Mouse (Mus musculus): ENCODE data around the gene Trim38. TPM values are rescaled to one million over a fixed set of nuclear protein-coding genes. Genes with fewer than 3 reads are reported as not detected.

Gene Trim38
- polyA plus RNA-seq, 1 experiment from 2014 or later = not detected

- ATAC-seq = no peak
- H3K36me3 ChIP-seq = no peaks in the 10 kb centered on the region
- peak overlapping the region; percentile 90 for H3K4me2 ChIP-seq
- H3K27me3 ChIP-seq (replicated peaks) = no peaks in the 10 kb centered on the region
- peak overlapping the region; percentile 92 for H3K9ac ChIP-seq
- 12% methylated on average over 1 of the region's 1 CpGs for WGBS (ENCODE audit: insufficient replicate concordance)
- H3K27ac ChIP-seq = peak overlapping the region; percentile 99
- H3K4me3 ChIP-seq = peak overlapping the region; percentile 63
- H3K9me3 ChIP-seq (replicated peaks) = no peaks in the 10 kb centered on the region
- peaks cover 62% of the 10 kb centered on the region for H3K4me1 ChIP-seq
Measured at GRCm38 (mm10) chr13:23765172-23765513, 4.6 kb upstream of the Trim38 start.

DNA sequence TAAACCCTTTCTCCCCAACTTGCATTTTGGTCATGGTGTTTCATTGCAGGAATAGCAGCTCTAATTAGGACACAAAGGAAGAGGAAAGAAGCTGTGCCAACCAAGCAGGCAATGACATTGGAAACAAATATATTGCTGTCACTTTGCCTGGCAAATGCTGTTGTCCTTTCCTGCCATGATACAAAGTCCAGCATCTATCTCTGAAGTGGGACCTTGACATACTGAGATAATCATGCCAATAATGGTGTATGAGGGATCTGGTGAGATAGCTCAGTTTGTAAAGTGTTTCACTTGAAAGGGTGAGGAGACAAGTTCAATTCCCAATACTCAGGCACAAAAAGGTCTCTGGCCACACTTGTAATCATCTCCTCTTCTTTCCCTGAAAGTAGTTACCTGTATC lies 2.9 kb upstream of the Trim38 start:
- Histone ChIP-seq H3K4me1 (peaks cover 54% of the 10 kb centered on the region), H3K36me3 (no peaks in the 10 kb centered on the region), H3K9me3 (replicated peaks) (no peaks in the 10 kb centered on the region), H3K4me3 (no peak overlapping the region), H3K27me3 (replicated peaks) (no peaks in the 10 kb centered on the region), H3K27ac (peak overlapping the region; percentile 51; the same call in 1 of the 2 replicates), H3K9ac (0 out of 2 replicates have a peak overlapping the region, but pooled peaks have one; percentile 14), H3K4me2 (no peak overlapping the region)
- ATAC-seq = no peak

GRCm38 (mm10) chr13:23768834-23769397 lies 797 bp upstream of the Trim38 start:
- H3K36me3 ChIP-seq = no peaks in the 10 kb centered on the region
- no peak overlapping the region for H3K9ac ChIP-seq
- ATAC-seq = no peak
- H3K27me3 ChIP-seq (replicated peaks) = no peaks in the 10 kb centered on the region
- WGBS (ENCODE audit: insufficient replicate concordance) = 48% methylated on average over 5 of the region's 5 CpGs
- H3K4me2 ChIP-seq = no peak overlapping the region
- H3K4me1 ChIP-seq = peaks cover 60% of the 10 kb centered on the region
- no peak overlapping the region for H3K27ac ChIP-seq
- H3K9me3 ChIP-seq (replicated peaks) = no peaks in the 10 kb centered on the region
- no peak overlapping the region for H3K4me3 ChIP-seq

DNA sequence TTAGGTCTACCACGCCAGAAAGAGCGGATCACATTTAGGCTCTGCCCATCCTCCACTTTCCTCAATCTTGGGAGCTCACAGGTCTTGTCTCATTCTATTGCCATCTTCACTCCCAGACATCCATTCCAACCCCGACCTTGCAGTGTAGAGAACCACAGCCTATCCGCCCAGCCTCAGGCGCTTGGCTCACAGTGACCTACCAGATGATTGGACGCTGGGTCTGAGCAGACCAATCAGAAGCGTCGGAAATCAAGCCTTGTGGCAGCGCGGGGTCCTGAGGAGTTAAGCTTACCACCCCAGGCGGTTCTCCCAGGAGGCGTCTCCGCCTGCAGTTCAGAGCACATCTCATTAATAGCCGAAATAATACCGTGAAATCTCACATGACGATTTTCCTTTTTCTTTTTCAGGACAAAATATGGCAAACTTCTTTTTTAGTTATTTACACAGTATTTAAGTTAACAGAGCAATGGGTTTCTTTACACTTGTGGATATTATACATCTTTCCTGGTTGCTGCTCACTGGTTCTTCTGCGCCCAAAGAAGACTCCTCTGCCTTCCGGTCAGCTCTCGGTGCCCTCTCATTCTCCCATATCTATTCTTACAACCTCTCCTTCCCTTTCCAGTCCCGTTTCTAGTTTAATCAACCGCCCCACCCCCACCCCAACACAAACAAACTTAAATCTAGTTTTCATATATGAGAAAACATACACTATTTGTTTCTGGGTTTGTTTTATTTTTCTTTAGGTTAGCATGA lies 3.0 kb downstream of the Trim38 start:
- peak; percentile 99 for ATAC-seq
- Histone ChIP-seq H3K27me3 (replicated peaks) (no peaks in the 10 kb centered on the region), H3K4me2 (peak overlapping the region; percentile 70), H3K27ac (peak overlapping the region; percentile 62), H3K4me1 (peaks cover 46% of the 10 kb centered on the region), H3K4me3 (peak overlapping the region; percentile 40), H3K9ac (peak overlapping the region; percentile 63), H3K9me3 (replicated peaks) (no peaks in the 10 kb centered on the region), H3K36me3 (no peaks in the 10 kb centered on the region)
- WGBS (ENCODE audit: insufficient replicate concordance) = 14% methylated on average over 21 of the region's 21 CpGs

DNA sequence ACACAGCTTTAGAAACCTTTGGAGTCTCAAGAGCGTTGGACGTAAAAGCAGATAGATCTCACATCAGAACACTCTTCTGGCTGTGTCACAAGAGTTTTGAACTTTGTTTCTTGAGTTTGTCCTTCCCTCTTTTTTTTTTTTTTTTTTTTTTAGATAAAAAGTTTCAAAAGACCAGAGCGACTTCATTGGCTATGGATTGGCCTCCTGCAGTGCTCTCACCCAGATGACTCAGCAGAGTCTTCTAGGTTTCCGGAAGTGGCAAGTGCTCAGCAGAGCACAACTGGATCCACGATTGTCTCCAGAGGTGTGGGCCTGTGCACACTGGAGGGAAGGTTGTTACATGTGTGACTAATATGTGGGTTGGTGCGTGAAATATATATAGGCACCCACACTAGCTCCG lies 8.6 kb downstream of the Trim38 start:
- no peak for ATAC-seq
- H3K4me3 ChIP-seq = no peak overlapping the region
- H3K9me3 ChIP-seq (replicated peaks) = no peaks in the 10 kb centered on the region
- no peak overlapping the region for H3K4me2 ChIP-seq
- 74% methylated on average over 7 of the region's 7 CpGs for WGBS (ENCODE audit: insufficient replicate concordance)
- H3K4me1 ChIP-seq = peaks cover 31% of the 10 kb centered on the region
- no peaks in the 10 kb centered on the region for H3K36me3 ChIP-seq
- H3K9ac ChIP-seq = no peak overlapping the region
- no peak overlapping the region for H3K27ac ChIP-seq
- H3K27me3 ChIP-seq (replicated peaks) = no peaks in the 10 kb centered on the region

DNA sequence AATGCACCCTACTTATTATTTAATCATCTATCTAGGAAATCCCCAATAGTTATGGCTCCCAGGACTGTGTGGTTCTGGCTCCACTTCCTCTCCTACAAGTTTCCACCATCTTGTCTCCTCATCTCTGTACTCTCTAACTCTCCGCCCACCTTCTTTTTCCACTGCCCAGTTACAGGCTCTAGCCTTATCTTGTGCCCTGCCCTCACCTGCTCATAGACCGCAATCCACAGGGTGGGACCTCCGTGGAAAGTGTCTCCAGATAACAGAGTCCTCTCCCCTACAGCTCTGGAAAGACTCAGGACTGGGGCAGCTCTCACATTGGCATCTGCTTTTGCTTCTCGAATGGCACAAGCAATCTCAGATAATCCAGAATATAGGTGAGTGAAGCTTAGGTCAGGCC lies 9.3 kb downstream of the Trim38 start:
- Histone ChIP-seq H3K36me3 (no peaks in the 10 kb centered on the region), H3K27ac (no peak overlapping the region), H3K27me3 (replicated peaks) (0 out of 2 replicates have a peak, but pooled peaks cover 2% of the 10 kb centered on the region), H3K4me2 (no peak overlapping the region), H3K4me3 (no peak overlapping the region), H3K9me3 (replicated peaks) (no peaks in the 10 kb centered on the region), H3K4me1 (peaks cover 24% of the 10 kb centered on the region), H3K9ac (no peak overlapping the region)
- 50% methylated on average over 4 of the region's 4 CpGs for WGBS (ENCODE audit: insufficient replicate concordance)
- ATAC-seq = 0 out of 2 replicates have a peak, but pooled peaks have one; percentile 37

DNA sequence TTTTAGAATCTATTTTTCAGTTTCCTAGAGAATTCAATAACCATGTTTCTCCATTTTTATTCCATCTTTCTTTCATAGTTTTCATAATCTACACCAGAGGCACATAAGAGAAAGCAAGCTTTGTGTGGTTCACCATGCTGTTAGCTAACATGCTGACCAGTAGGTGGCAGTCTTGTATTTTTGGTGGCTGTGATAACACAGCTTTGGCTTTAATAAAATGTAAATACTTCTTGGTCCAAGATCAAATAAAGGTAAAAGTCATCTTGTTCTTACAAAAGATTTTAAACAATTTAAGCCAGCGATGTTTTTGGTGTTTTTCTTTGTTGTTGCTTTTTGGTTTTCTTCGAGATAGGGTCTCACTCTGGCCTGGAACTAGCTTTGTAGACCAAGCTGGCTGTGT lies 22.8 kb downstream of the Trim38 start:
- no peaks in the 10 kb centered on the region for H3K36me3 ChIP-seq
- no peak overlapping the region for H3K4me3 ChIP-seq
- H3K9ac ChIP-seq = no peak overlapping the region
- no peaks in the 10 kb centered on the region for H3K9me3 ChIP-seq (replicated peaks)
- H3K4me1 ChIP-seq = no peaks in the 10 kb centered on the region
- WGBS (ENCODE audit: insufficient replicate concordance) = 22% methylated on average over 2 of the region's 2 CpGs
- H3K27me3 ChIP-seq (replicated peaks) = no peaks in the 10 kb centered on the region
- no peak overlapping the region for H3K4me2 ChIP-seq
- no peak overlapping the region for H3K27ac ChIP-seq
- no peak for ATAC-seq

DNA sequence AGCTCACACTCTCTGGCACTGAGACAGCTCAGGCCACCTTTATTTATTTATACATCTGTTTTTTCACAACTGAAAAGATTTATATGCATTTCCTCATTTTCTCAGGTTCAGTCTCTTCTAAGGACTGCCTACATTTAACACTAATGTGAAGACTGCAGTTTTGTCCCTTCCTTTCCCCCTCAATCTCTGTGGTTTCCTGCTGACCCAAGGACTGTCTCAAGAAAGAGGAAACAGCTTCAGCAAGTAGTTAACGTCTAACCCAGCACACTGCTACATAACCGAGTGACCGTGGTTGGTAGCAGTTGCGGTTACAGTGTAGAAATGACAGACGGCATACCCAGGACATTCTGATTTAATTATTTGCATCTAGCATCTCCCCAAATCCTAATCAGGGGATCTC lies 29.7 kb downstream of the Trim38 start:
- H3K9ac ChIP-seq = no peak overlapping the region
- 24% methylated on average over 5 of the region's 5 CpGs for WGBS (ENCODE audit: insufficient replicate concordance)
- no peaks in the 10 kb centered on the region for H3K36me3 ChIP-seq
- H3K27ac ChIP-seq = no peak overlapping the region
- H3K4me2 ChIP-seq = no peak overlapping the region
- no peak overlapping the region for H3K4me3 ChIP-seq
- ATAC-seq = no peak
- no peaks in the 10 kb centered on the region for H3K9me3 ChIP-seq (replicated peaks)
- H3K27me3 ChIP-seq (replicated peaks) = no peaks in the 10 kb centered on the region
- H3K4me1 ChIP-seq = 0 out of 2 replicates have a peak, but pooled peaks cover 4% of the 10 kb centered on the region

DNA sequence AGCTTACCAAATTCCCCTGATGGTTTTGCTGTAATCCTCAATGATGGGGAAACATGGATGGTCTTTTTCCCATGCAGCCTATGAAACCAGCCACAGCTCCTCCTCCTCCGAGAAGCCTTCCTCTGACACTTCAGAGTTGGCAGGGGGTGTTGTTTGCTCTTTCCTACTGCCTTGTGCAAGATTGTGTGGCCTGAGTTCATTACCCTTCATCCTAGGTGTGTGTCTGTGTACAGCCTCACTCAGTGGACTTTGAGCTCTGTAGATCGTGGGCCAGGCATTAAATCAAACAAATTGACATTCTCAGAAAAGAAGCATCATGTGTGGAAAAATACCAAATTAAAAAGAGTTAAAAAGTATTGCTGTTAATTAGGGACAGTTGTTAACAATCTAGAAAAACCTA lies 34.8 kb downstream of the Trim38 start:
- no peak overlapping the region for H3K27ac ChIP-seq
- H3K27me3 ChIP-seq (replicated peaks) = no peaks in the 10 kb centered on the region
- no peak overlapping the region for H3K4me3 ChIP-seq
- no peaks in the 10 kb centered on the region for H3K36me3 ChIP-seq
- 0 out of 2 replicates have a peak, but pooled peaks cover 4% of the 10 kb centered on the region for H3K4me1 ChIP-seq
- no peaks in the 10 kb centered on the region for H3K9me3 ChIP-seq (replicated peaks)
- H3K4me2 ChIP-seq = no peak overlapping the region
- H3K9ac ChIP-seq = no peak overlapping the region
- ATAC-seq = no peak
- 62% methylated on average over 2 of the region's 2 CpGs for WGBS (ENCODE audit: insufficient replicate concordance)

GRCm38 (mm10) chr13:23806422-23807052 lies 36.8 kb downstream of the Trim38 start, which contains the start of gene Slc17a2:
Gene Slc17a2, plus strand, starts transcription at chr13:23806993.
- H3K4me1 ChIP-seq = 0 out of 2 replicates have a peak, but pooled peaks cover 4% of the 10 kb centered on the region
- no peak within 1 kb of the TSS for H3K9ac ChIP-seq
- no peak for ATAC-seq
- WGBS (ENCODE audit: insufficient replicate concordance) = 60% methylated on average over 15 of the region's 15 CpGs
- H3K9me3 ChIP-seq (replicated peaks) = no peaks in the 10 kb centered on the region
- no peaks in the 10 kb centered on the region for H3K36me3 ChIP-seq
- no peak within 1 kb of the TSS for H3K27ac ChIP-seq
- H3K27me3 ChIP-seq (replicated peaks) = no peaks in the 10 kb centered on the region
- H3K4me3 ChIP-seq = no peak within 1 kb of the TSS
- no peak within 1 kb of the TSS for H3K4me2 ChIP-seq

DNA sequence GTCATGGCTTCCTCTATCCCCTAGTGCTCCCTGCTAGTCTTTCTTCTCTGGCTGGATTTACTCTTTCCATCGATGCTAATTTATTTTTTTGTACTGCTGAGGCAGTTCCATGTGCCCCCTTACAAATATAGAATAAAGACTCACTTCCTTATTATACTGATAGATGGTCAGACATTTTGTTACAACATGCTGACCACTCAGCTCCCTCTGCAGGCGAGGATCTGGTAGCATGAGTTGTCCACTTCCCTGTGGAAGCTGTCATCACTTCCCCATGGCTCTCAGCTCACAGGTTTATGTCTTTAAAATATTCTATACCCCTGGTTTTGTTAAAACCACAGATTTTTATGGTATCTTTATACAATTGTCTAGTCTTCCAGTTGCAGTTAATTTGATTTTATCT lies 46.4 kb downstream of the Trim38 start:
- H3K36me3 ChIP-seq = no peaks in the 10 kb centered on the region
- H3K9ac ChIP-seq = no peak overlapping the region
- no peaks in the 10 kb centered on the region for H3K4me1 ChIP-seq
- H3K27ac ChIP-seq = no peak overlapping the region
- H3K4me3 ChIP-seq = no peak overlapping the region
- H3K4me2 ChIP-seq = no peak overlapping the region
- WGBS (ENCODE audit: insufficient replicate concordance) = 40% methylated on average over 2 of the region's 2 CpGs
- no peak for ATAC-seq
- no peaks in the 10 kb centered on the region for H3K9me3 ChIP-seq (replicated peaks)
- H3K27me3 ChIP-seq (replicated peaks) = no peaks in the 10 kb centered on the region

- H3K9me3 ChIP-seq (replicated peaks) = no peaks in the 10 kb centered on the region
- no peak for ATAC-seq
- WGBS (ENCODE audit: insufficient replicate concordance) = 49% methylated on average over 4 of the region's 4 CpGs
Measured at GRCm38 (mm10) chr13:23820179-23820940, 50.6 kb downstream of the Trim38 start.

More at GRCm38 (mm10) chr13:23820179-23820940, 50.6 kb downstream of the Trim38 start:
- no peaks in the 10 kb centered on the region for H3K36me3 ChIP-seq
- H3K4me2 ChIP-seq = no peak overlapping the region
- no peak overlapping the region for H3K27ac ChIP-seq
- no peaks in the 10 kb centered on the region for H3K27me3 ChIP-seq (replicated peaks)
- no peak overlapping the region for H3K4me3 ChIP-seq
- H3K9ac ChIP-seq = no peak overlapping the region
- H3K4me1 ChIP-seq = no peaks in the 10 kb centered on the region
